Mouse (Mus musculus) embryonic facial prominence, embryonic 12.5 days (tissue): Measurements from ENCODE around the gene Smad3. TPM values are rescaled to one million over a fixed set of nuclear protein-coding genes. Genes with fewer than 3 reads are reported as not detected.

ENCODE experiments used
- ATAC-seq: fragments of 200-750 bp; cut with Nextera tagmentation; 2 replicates; pipeline ENCODE4 v1.8.0; 2017; ENCODE audit not compliant: insufficient number of reproducible peaks, insufficient read depth, low FRiP score, low TSS enrichment
- H3K27ac ChIP-seq: fragments of 300-500 bp; sonication (generic); 2 replicates; pipeline ENCODE4 v1.5.1; 2016; ENCODE audit warnings: mild to moderate bottlenecking
- H3K27me3 ChIP-seq: fragments of 300-500 bp; sonication (generic); 2 replicates; pipeline ENCODE4 v1.6.1; 2016; ENCODE audit warnings: mild to moderate bottlenecking, moderate library complexity
- H3K36me3 ChIP-seq: fragments of 300-500 bp; sonication (generic); 2 replicates; pipeline ENCODE4 v1.6.1; 2016; ENCODE audit warnings: mild to moderate bottlenecking
- H3K4me1 ChIP-seq: fragments of 300-500 bp; sonication (generic); 2 replicates; pipeline ENCODE4 v1.6.1; 2016
- H3K4me2 ChIP-seq: fragments of 300-500 bp; sonication (generic); replicated peaks from 2 replicates; pipeline ENCODE4 v1.6.1; 2016; ENCODE audit warnings: mild to moderate bottlenecking, moderate library complexity
- H3K4me3 ChIP-seq: fragments of 300-500 bp; sonication (generic); 2 replicates; pipeline ENCODE4 v1.5.1; 2016; ENCODE audit warnings: mild to moderate bottlenecking
- H3K9ac ChIP-seq: fragments of 300-500 bp; sonication (generic); 2 replicates; pipeline ENCODE4 v1.6.1; 2016; ENCODE audit warnings: mild to moderate bottlenecking, moderate library complexity
- H3K9me3 ChIP-seq: fragments of 300-500 bp; sonication (generic); 2 replicates; pipeline ENCODE4 v1.6.1; 2016; ENCODE audit warnings: mild to moderate bottlenecking, moderate library complexity
- WGBS: fragments of 180-500 bp; shearing (Covaris S2); methylation state at CpG from one replicate; pipeline ENCODE4 v1.1.7; 2016; 5-methylcytosine and 5-hydroxymethylcytosine counted together
- polyA plus RNA-seq: library from polyadenylated mRNA; unstranded; fragments of >200 nt; fragmentation: Nextera tagmentation; extraction: Ambion mirVana; gene quantifications from 2 replicates; pipeline ENCODE4 v1.2.1, GENCODE M21; 2016

Gene Smad3
- polyA plus RNA-seq, 1 experiment from 2014 or later = 38.6 TPM

- no peaks in the 10 kb centered on the region for H3K9me3 ChIP-seq
- H3K27ac ChIP-seq = no peak overlapping the region
- H3K36me3 ChIP-seq = no peaks in the 10 kb centered on the region
- H3K9ac ChIP-seq = no peak overlapping the region
- peaks cover 52% of the 10 kb centered on the region for H3K4me1 ChIP-seq
- no peaks in the 10 kb centered on the region; the same call in 1 of the 2 replicates for H3K27me3 ChIP-seq
- WGBS = 67% methylated on average over 8 of the region's 8 CpGs
- ATAC-seq = no peak
- no peak overlapping the region for H3K4me3 ChIP-seq
- no peak overlapping the region for H3K4me2 ChIP-seq
These were observed 148.5 kb downstream of the Smad3 start for GRCm38 (mm10) chr9:63609246-63609645.

GRCm38 (mm10) chr9:63608006-63608405 is 149.8 kb downstream of the Smad3 start:
- Histone ChIP-seq H3K4me1 (peaks cover 52% of the 10 kb centered on the region), H3K9ac (no peak overlapping the region), H3K4me3 (no peak overlapping the region), H3K36me3 (no peaks in the 10 kb centered on the region), H3K27ac (no peak overlapping the region), H3K9me3 (no peaks in the 10 kb centered on the region), H3K4me2 (no peak overlapping the region), H3K27me3 (no peaks in the 10 kb centered on the region; the same call in 1 of the 2 replicates)
- 77% methylated on average over 6 of the region's 6 CpGs for WGBS
- ATAC-seq = no peak

- Histone ChIP-seq H3K4me2 (no peak overlapping the region), H3K4me3 (no peak overlapping the region), H3K4me1 (peaks cover 42% of the 10 kb centered on the region), H3K27ac (no peak overlapping the region), H3K27me3 (no peaks in the 10 kb centered on the region), H3K9me3 (no peaks in the 10 kb centered on the region), H3K9ac (no peak overlapping the region), H3K36me3 (no peaks in the 10 kb centered on the region)
- ATAC-seq = no peak
- WGBS = 63% methylated on average over 2 of the region's 2 CpGs
These were observed 151.2 kb downstream of the Smad3 start for GRCm38 (mm10) chr9:63606594-63606993.

GRCm38 (mm10) chr9:63603849-63604248 is 153.9 kb downstream of the Smad3 start:
- H3K36me3 ChIP-seq = no peaks in the 10 kb centered on the region
- ATAC-seq = no peak
- H3K4me1 ChIP-seq = peaks cover 21% of the 10 kb centered on the region
- H3K27me3 ChIP-seq = no peaks in the 10 kb centered on the region
- H3K4me3 ChIP-seq = no peak overlapping the region; the same call in 1 of the 2 replicates
- WGBS = 65% methylated on average over 6 of the region's 6 CpGs
- 0 out of 2 replicates have a peak overlapping the region, but pooled peaks have one; percentile 78 for H3K9ac ChIP-seq
- peak overlapping the region; percentile 64; the same call in 1 of the 2 replicates for H3K4me2 ChIP-seq
- H3K27ac ChIP-seq = no peak overlapping the region
- no peaks in the 10 kb centered on the region for H3K9me3 ChIP-seq

- Histone ChIP-seq H3K4me3 (peak within 1 kb of the TSS; percentile 96), H3K9me3 (no peaks in the 10 kb centered on the region), H3K4me2 (peak within 1 kb of the TSS; percentile 64), H3K27me3 (no peaks in the 10 kb centered on the region), H3K4me1 (peaks cover 18% of the 10 kb centered on the region; the same call in 1 of the 2 replicates), H3K36me3 (no peaks in the 10 kb centered on the region), H3K9ac (peak within 1 kb of the TSS; percentile 78), H3K27ac (peak within 1 kb of the TSS; percentile 32)
- WGBS = 2% methylated on average over 69 of the region's 70 CpGs
- peak; percentile 98 for ATAC-seq
These were observed 155.5 kb downstream of the Smad3 start, which contains the start of the genes Iqch and Aagab for GRCm38 (mm10) chr9:63602043-63602939. Gene Iqch, minus strand, starts transcription at chr9:63602493. Gene Aagab, plus strand, starts transcription at chr9:63602660.

Other genes starting within 250 kb of the Smad3 start
- 0.08 and 0.14 TPM in 2 replicates for gene Iqch, start 155.5 kb downstream of the Smad3 start, polyA plus RNA-seq
- 28.7 and 28.9 TPM in 2 replicates for gene Aagab, start 155.3 kb downstream of the Smad3 start, polyA plus RNA-seq